In genomic region chr17:4907841-4908571, GRCm38 (mm10) we compare ENCODE assay signal across 8 mouse cellular contexts.
DNase-seq lines count a peak whose midpoint lies in the region; ATAC-seq and TF ChIP-seq lines count a peak whose summit lies in the region.

No protein-coding gene starts in this region.

- no peaks in the 10 kb centered on the region for H3K27me3 ChIP-seq in embryonic facial prominence, embryonic 13.5 days
- no peaks in the 10 kb centered on the region for H3K27me3 ChIP-seq in limb, embryonic 14.5 days (ENCODE audit: control insufficient read depth, insufficient read depth, low read length)
- H3K27me3 ChIP-seq in midbrain, postnatal 0 days (ENCODE audit: insufficient read depth, low read length), result no peaks in the 10 kb centered on the region

- peak; percentile 80; the same call in 1 of the 2 replicates for TF ChIP-seq POLR2A in limb, embryonic 14.5 days (IDR thresholded peaks at IDR 0.05; ENCODE audit: borderline replicate concordance, extremely low read depth, insufficient read depth, insufficient read length)

- H3K4me2 ChIP-seq in embryonic facial prominence, embryonic 13.5 days, result peak overlapping the region; percentile 75
- H3K4me2 ChIP-seq in limb, embryonic 14.5 days (replicated peaks; ENCODE audit: low read depth, low read length, severe bottlenecking), result peak overlapping the region; percentile 74
- H3K4me2 ChIP-seq in midbrain, postnatal 0 days (ENCODE audit: low read depth, low read length, poor library complexity, severe bottlenecking), result peak overlapping the region; percentile 55

- H3K4me3 ChIP-seq in embryonic facial prominence, embryonic 13.5 days, result peak overlapping the region; percentile 57
- peak overlapping the region; percentile 53 for H3K4me3 ChIP-seq in limb, embryonic 14.5 days (replicated peaks; ENCODE audit: low read length)
- H3K4me3 ChIP-seq in midbrain, postnatal 0 days (ENCODE audit: low read depth, low read length), result peak overlapping the region; percentile 50

- peak; percentile 89 for DNase-seq in 3134 (ENCODE audit: extremely low read depth, insufficient read length, low spot score)
- peak; percentile 94 to 96 for DNase-seq in adrenal gland, postnatal 36 days
- peak; percentile 90 for DNase-seq in heart, adult 8-10 months (ENCODE audit: low spot score)
- DNase-seq in kidney, adult 9 months, result peak; percentile 93
- peak; percentile 91 for DNase-seq in limb, embryonic 14.5 days (ENCODE audit: low spot score)
- DNase-seq in midbrain, postnatal 0 days (ENCODE audit: low spot score), result peak; percentile 95
- DNase-seq in spleen, postnatal 14 days (ENCODE audit: low spot score in 2 of 2), result peak; percentile 64 to 82

- no peaks in the 10 kb centered on the region for H3K36me3 ChIP-seq in embryonic facial prominence, embryonic 13.5 days
- H3K36me3 ChIP-seq in limb, embryonic 14.5 days (ENCODE audit: control insufficient read depth, insufficient read depth, low read length), result no peaks in the 10 kb centered on the region
- no peaks in the 10 kb centered on the region for H3K36me3 ChIP-seq in midbrain, postnatal 0 days (ENCODE audit: insufficient read depth, low read length)

- no peak for TF ChIP-seq CTCF in midbrain, postnatal 0 days (IDR thresholded peaks at IDR 0.05)

- H3K9me3 ChIP-seq in embryonic facial prominence, embryonic 13.5 days, result no peaks in the 10 kb centered on the region
- H3K9me3 ChIP-seq in limb, embryonic 14.5 days (ENCODE audit: control insufficient read depth, low read length), result no peaks in the 10 kb centered on the region
- H3K9me3 ChIP-seq in midbrain, postnatal 0 days (ENCODE audit: low read length), result no peaks in the 10 kb centered on the region

- H3K27ac ChIP-seq in embryonic facial prominence, embryonic 13.5 days, result peak overlapping the region; percentile 98
- peak overlapping the region; percentile 98 for H3K27ac ChIP-seq in limb, embryonic 14.5 days (replicated peaks; ENCODE audit: low read depth, low read length)
- H3K27ac ChIP-seq in midbrain, postnatal 0 days (ENCODE audit: low read depth, low read length), result peak overlapping the region; percentile 96

- under 1% methylated on average over 85 of the region's 85 CpGs for WGBS in embryonic facial prominence, embryonic 13.5 days
- under 1% methylated on average over 53 of the region's 85 CpGs for WGBS in limb, embryonic 14.5 days
- WGBS in midbrain, postnatal 0 days, result under 1% methylated on average over 44 of the region's 85 CpGs

- H3K4me1 ChIP-seq in embryonic facial prominence, embryonic 13.5 days, result peaks cover 8% of the 10 kb centered on the region; the same call in 1 of the 2 replicates
- H3K4me1 ChIP-seq in limb, embryonic 14.5 days (ENCODE audit: control insufficient read depth, insufficient read depth, low read length), result peaks cover 10% of the 10 kb centered on the region; the same call in 1 of the 2 replicates
- H3K4me1 ChIP-seq in midbrain, postnatal 0 days (ENCODE audit: insufficient read depth, low read length), result peaks cover 5% of the 10 kb centered on the region; the same call in 1 of the 2 replicates

- peak; percentile 91 for ATAC-seq in embryonic facial prominence, embryonic 13.5 days (ENCODE audit: insufficient number of reproducible peaks, insufficient read depth, low FRiP score, low TSS enrichment, low read depth)
- peak; percentile 95 for ATAC-seq in limb, embryonic 14.5 days (ENCODE audit: low FRiP score, low read depth)
- ATAC-seq in midbrain, postnatal 0 days (ENCODE audit: low FRiP score), result peak; percentile 96

- peak overlapping the region; percentile 85 for H3K9ac ChIP-seq in embryonic facial prominence, embryonic 13.5 days
- H3K9ac ChIP-seq in limb, embryonic 14.5 days (ENCODE audit: low read depth, low read length, severe bottlenecking), result peak overlapping the region; percentile 79
- peak overlapping the region; percentile 68 for H3K9ac ChIP-seq in midbrain, postnatal 0 days (replicated peaks; ENCODE audit: low read length, poor library complexity, severe bottlenecking)

Comparison
In these comparisons a context has a peak if more than half of its experiments do, and no peak if none do; other contexts are left out.
1. Peak in every context shown above with its lines: DNase-seq, ATAC-seq, H3K4me3 ChIP-seq and H3K27ac ChIP-seq.